Mouse (Mus musculus): ENCODE data around the gene Nelfb. TPM values are rescaled to one million over a fixed set of nuclear protein-coding genes. Genes with fewer than 3 reads are reported as not detected.

Nelfb gene
- polyA plus RNA-seq, 1 experiment from 2014 or later = 99.8 TPM

DNA sequence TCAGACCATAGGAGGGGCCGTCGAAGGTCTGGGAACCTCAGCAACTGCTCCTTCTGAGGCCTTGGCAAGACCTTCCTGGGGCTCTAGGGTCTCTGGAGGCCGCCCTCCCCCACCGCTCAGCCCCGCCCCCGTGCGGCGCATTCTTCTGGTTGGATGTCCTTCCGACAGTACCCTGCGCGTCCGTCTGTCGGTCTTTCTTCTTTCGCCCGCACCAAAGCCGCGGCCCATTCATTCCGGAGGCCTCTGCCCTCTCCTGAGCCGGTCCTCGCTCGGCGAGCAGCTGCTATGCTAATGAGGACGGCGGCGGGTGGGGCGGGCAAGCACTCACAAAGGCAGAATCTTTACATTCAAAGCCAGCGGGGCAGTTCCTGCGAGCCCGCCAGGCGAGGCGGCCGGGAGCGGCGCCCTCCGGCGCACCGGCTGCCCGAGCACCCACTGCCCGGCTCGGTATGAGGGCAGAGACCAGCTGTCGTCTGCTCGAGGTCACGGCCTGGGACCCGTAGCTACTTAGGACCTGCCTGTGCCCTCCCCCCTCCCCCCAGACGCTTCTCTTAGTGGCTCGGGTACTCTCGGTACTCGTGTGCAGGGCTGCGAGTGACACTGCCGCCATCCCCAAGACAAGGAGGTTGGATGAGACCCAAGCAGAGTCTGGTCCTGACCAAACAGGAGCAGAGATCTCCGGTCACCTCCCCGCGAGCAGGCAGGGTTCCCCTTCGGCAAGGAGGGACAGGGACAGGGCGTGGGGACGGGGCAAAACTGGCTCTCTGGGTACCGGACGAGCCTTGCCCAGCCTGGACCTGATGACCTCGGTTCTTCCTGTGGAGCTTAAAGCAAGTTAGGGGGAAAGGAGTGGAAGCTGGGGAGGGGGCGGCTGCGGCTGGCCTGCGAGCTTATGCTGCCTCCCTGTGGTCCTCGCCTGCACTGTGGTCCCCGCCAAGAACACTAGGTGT lies 25.4 kb downstream of the Nelfb start:
- Histone ChIP-seq H3K4me3 (ENCODE audit: low read depth, low read length) (peak overlapping the region; percentile 42), H3K4me1 (ENCODE audit: control insufficient read depth, insufficient read depth, low read length) (peaks cover 23% of the 10 kb centered on the region), H3K27me3 (ENCODE audit: control insufficient read depth, insufficient read depth, low read length) (no peaks in the 10 kb centered on the region), H3K4me2 (ENCODE audit: low read depth) (peak overlapping the region; percentile 83), H3K27ac (ENCODE audit: low read depth, low read length) (peak overlapping the region; percentile 96), H3K36me3 (ENCODE audit: control insufficient read depth, insufficient read depth, low read length) (no peaks in the 10 kb centered on the region), H3K9me3 (ENCODE audit: control insufficient read depth, low read length) (no peaks in the 10 kb centered on the region), H3K9ac (ENCODE audit: low read length) (peak overlapping the region; percentile 80)
- DNase-seq (ENCODE audit: low spot score) (peak; percentile 90), ATAC-seq (ENCODE audit: insufficient read depth, low FRiP score, low TSS enrichment) (peak; percentile 83)
- WGBS = under 1% methylated on average over 63 of the region's 64 CpGs

GRCm38 (mm10) chr2:25184496-25184895 lies 26.8 kb downstream of the Nelfb start:
- Histone ChIP-seq H3K27ac (ENCODE audit: low read depth, low read length) (peak overlapping the region; percentile 96), H3K4me1 (ENCODE audit: control insufficient read depth, insufficient read depth, low read length) (peaks cover 26% of the 10 kb centered on the region), H3K4me2 (ENCODE audit: low read depth) (peak overlapping the region; percentile 83), H3K9ac (ENCODE audit: low read length) (no peak overlapping the region), H3K27me3 (ENCODE audit: control insufficient read depth, insufficient read depth, low read length) (peaks cover 1% of the 10 kb centered on the region; the same call in 1 of the 2 replicates), H3K4me3 (ENCODE audit: low read depth, low read length) (peak overlapping the region; percentile 80; the same call in 1 of the 2 replicates), H3K9me3 (ENCODE audit: control insufficient read depth, low read length) (no peaks in the 10 kb centered on the region), H3K36me3 (ENCODE audit: control insufficient read depth, insufficient read depth, low read length) (no peaks in the 10 kb centered on the region)
- ATAC-seq (ENCODE audit: insufficient read depth, low FRiP score, low TSS enrichment) = no peak
- WGBS = 91% methylated on average over 7 of the region's 7 CpGs
- no peak for DNase-seq (ENCODE audit: low spot score)

DNA sequence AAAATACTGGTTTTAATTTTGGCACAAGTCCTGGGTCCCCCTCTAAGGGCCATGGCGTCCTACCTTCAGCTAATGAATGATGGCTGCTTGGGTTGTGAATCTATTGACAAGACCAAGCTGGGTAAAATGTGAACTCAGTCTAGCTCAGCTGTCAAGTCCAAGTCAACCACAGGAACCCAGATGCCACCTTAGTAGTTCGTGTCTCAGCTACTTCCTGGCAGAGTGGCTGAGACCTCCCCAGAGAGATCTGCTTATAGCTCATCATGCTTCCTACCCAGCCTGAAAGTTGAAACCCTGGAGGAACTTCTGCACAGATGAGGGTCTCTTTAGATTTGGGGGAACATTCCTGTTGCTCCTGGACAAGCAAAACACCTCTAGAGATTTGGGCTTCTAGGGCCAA lies 28.0 kb downstream of the Nelfb start:
- 58% methylated on average over 2 of the region's 2 CpGs for WGBS
- no peak for ATAC-seq (ENCODE audit: insufficient read depth, low FRiP score, low TSS enrichment)
- peaks cover 35% of the 10 kb centered on the region for H3K4me1 ChIP-seq (ENCODE audit: control insufficient read depth, insufficient read depth, low read length)

DNA sequence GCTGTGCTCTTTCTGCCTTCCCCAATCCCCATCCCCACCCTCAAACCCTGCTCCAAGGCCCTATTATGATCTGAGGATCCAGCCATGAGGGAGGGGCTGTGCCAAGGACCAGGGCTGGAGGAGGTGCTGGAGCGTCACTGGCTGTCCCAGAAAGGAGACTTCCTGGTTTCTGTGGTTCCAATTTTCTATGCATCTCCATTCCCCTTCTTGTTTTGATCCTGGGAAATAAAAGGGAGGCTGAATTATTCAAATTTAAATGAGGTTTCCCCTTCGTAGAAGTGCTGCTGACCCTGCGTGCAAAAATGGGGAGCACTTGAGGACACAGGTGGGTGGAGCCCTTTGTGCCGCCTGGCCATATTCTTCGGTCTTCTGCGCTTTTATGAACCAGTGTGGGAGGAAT lies 28.6 kb downstream of the Nelfb start:
- Histone ChIP-seq H3K27ac (ENCODE audit: low read depth, low read length) (no peak overlapping the region), H3K9ac (ENCODE audit: low read length) (peak overlapping the region; percentile 83), H3K36me3 (ENCODE audit: control insufficient read depth, insufficient read depth, low read length) (no peaks in the 10 kb centered on the region), H3K4me3 (ENCODE audit: low read depth, low read length) (peak overlapping the region; percentile 80), H3K4me1 (ENCODE audit: control insufficient read depth, insufficient read depth, low read length) (peaks cover 42% of the 10 kb centered on the region), H3K9me3 (ENCODE audit: control insufficient read depth, low read length) (no peaks in the 10 kb centered on the region), H3K27me3 (ENCODE audit: control insufficient read depth, insufficient read depth, low read length) (peaks cover 2% of the 10 kb centered on the region; the same call in 1 of the 2 replicates), H3K4me2 (ENCODE audit: low read depth) (peak overlapping the region; percentile 53)
- no peak for ATAC-seq (ENCODE audit: insufficient read depth, low FRiP score, low TSS enrichment)
- peak; percentile 55 for DNase-seq (ENCODE audit: low spot score)
- 15% methylated on average over 6 of the region's 6 CpGs for WGBS

More for the DNA sequence above, 28.0 kb downstream of the Nelfb start:
- H3K36me3 ChIP-seq (ENCODE audit: control insufficient read depth, insufficient read depth, low read length) = no peaks in the 10 kb centered on the region
- no peak for DNase-seq (ENCODE audit: low spot score)
- peak overlapping the region; percentile 60 for H3K27ac ChIP-seq (ENCODE audit: low read depth, low read length)
- no peaks in the 10 kb centered on the region for H3K9me3 ChIP-seq (ENCODE audit: control insufficient read depth, low read length)
- peaks cover 2% of the 10 kb centered on the region; the same call in 1 of the 2 replicates for H3K27me3 ChIP-seq (ENCODE audit: control insufficient read depth, insufficient read depth, low read length)
- peak overlapping the region; percentile 53 for H3K4me2 ChIP-seq (ENCODE audit: low read depth)
- H3K9ac ChIP-seq (ENCODE audit: low read length) = peak overlapping the region; percentile 83; the same call in 1 of the 2 replicates
- peak overlapping the region; percentile 80 for H3K4me3 ChIP-seq (ENCODE audit: low read depth, low read length)

GRCm38 (mm10) chr2:25181891-25182397 lies 29.3 kb downstream of the Nelfb start:
- under 1% methylated on average over 17 of the region's 17 CpGs for WGBS
- H3K4me1 ChIP-seq (ENCODE audit: control insufficient read depth, insufficient read depth, low read length) = peaks cover 47% of the 10 kb centered on the region
- peak overlapping the region; percentile 94 for H3K27ac ChIP-seq (ENCODE audit: low read depth, low read length)
- ATAC-seq (ENCODE audit: insufficient read depth, low FRiP score, low TSS enrichment) (no peak), DNase-seq (ENCODE audit: low spot score) (no peak)
- peak overlapping the region; percentile 80 for H3K4me3 ChIP-seq (ENCODE audit: low read depth, low read length)
- H3K9ac ChIP-seq (ENCODE audit: low read length) = peak overlapping the region; percentile 83
- no peaks in the 10 kb centered on the region for H3K36me3 ChIP-seq (ENCODE audit: control insufficient read depth, insufficient read depth, low read length)
- peak overlapping the region; percentile 53 for H3K4me2 ChIP-seq (ENCODE audit: low read depth)
- no peaks in the 10 kb centered on the region for H3K9me3 ChIP-seq (ENCODE audit: control insufficient read depth, low read length)
- peaks cover 2% of the 10 kb centered on the region; the same call in 1 of the 2 replicates for H3K27me3 ChIP-seq (ENCODE audit: control insufficient read depth, insufficient read depth, low read length)

DNA sequence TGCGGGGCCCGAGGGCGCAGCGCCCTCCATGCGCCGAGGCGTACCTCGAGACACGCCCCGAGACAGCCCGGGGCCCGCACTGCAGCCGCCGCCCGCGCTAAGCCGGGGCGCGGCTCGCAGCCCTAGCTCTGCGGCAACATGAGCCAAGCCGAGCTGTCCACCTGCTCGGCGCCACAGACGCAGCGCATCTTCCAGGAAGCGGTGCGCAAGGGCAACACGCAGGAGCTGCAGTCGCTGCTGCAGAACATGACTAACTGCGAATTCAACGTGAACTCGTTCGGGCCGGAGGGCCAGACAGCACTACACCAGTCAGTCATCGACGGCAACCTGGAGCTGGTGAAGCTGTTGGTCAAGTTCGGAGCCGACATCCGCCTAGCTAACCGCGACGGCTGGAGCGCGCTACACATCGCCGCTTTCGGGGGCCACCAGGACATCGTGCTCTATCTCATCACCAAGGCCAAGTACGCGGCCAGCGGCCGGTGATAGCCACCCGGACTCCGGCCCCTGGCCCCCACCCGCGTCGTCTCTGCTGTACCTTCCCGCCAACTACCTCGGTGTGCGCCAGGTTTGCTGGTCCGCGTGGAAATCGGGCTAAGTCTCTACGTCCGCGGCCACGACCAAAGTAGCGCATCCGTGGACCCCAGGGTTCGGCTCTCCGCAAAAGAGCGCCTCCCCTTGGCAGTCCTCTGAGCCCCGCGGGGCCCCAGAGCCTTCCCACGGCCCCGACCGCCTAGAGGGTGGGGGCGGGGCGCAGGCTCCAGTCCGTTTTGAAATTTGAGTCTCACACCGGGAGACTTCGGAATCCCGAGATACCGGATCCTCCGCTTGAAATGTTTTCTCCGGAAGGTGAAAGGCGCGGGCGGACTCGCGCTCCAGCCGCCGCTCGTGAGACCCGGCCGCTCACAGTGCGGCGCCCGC lies 30.1 kb downstream of the Nelfb start:
- Histone ChIP-seq H3K4me1 (ENCODE audit: control insufficient read depth, insufficient read depth, low read length) (peaks cover 48% of the 10 kb centered on the region), H3K27ac (ENCODE audit: low read depth, low read length) (peak overlapping the region; percentile 94), H3K9ac (ENCODE audit: low read length) (peak overlapping the region; percentile 83), H3K9me3 (ENCODE audit: control insufficient read depth, low read length) (no peaks in the 10 kb centered on the region), H3K4me3 (ENCODE audit: low read depth, low read length) (peak overlapping the region; percentile 80), H3K27me3 (ENCODE audit: control insufficient read depth, insufficient read depth, low read length) (peaks cover 2% of the 10 kb centered on the region; the same call in 1 of the 2 replicates), H3K4me2 (ENCODE audit: low read depth) (peak overlapping the region; percentile 53), H3K36me3 (ENCODE audit: control insufficient read depth, insufficient read depth, low read length) (no peaks in the 10 kb centered on the region)
- WGBS = under 1% methylated on average over 100 of the region's 100 CpGs
- peak; percentile 82 for DNase-seq (ENCODE audit: low spot score)
- ATAC-seq (ENCODE audit: insufficient read depth, low FRiP score, low TSS enrichment) = peak; percentile 18

GRCm38 (mm10) chr2:25180478-25180903 lies 30.8 kb downstream of the Nelfb start, which contains the start of gene Nrarp:
Nrarp (plus strand) TSS chr2:25180758.
- under 1% methylated on average over 35 of the region's 35 CpGs for WGBS
- H3K36me3 ChIP-seq (ENCODE audit: control insufficient read depth, insufficient read depth, low read length) = no peaks in the 10 kb centered on the region
- peak within 1 kb of the TSS; percentile 80 for H3K4me3 ChIP-seq (ENCODE audit: low read depth, low read length)
- DNase-seq (ENCODE audit: low spot score) = peak; percentile 95
- H3K4me2 ChIP-seq (ENCODE audit: low read depth) = peak within 1 kb of the TSS; percentile 53
- H3K27me3 ChIP-seq (ENCODE audit: control insufficient read depth, insufficient read depth, low read length) = peaks cover 2% of the 10 kb centered on the region; the same call in 1 of the 2 replicates
- H3K27ac ChIP-seq (ENCODE audit: low read depth, low read length) = peak within 1 kb of the TSS; percentile 94
- ATAC-seq (ENCODE audit: insufficient read depth, low FRiP score, low TSS enrichment) = peak; percentile 87
- peak within 1 kb of the TSS; percentile 83 for H3K9ac ChIP-seq (ENCODE audit: low read length)
- no peaks in the 10 kb centered on the region for H3K9me3 ChIP-seq (ENCODE audit: control insufficient read depth, low read length)
- peaks cover 51% of the 10 kb centered on the region for H3K4me1 ChIP-seq (ENCODE audit: control insufficient read depth, insufficient read depth, low read length)
